Mouse (Mus musculus): ENCODE measurements around the gene Mto1.

Gene Mto1

DNA sequence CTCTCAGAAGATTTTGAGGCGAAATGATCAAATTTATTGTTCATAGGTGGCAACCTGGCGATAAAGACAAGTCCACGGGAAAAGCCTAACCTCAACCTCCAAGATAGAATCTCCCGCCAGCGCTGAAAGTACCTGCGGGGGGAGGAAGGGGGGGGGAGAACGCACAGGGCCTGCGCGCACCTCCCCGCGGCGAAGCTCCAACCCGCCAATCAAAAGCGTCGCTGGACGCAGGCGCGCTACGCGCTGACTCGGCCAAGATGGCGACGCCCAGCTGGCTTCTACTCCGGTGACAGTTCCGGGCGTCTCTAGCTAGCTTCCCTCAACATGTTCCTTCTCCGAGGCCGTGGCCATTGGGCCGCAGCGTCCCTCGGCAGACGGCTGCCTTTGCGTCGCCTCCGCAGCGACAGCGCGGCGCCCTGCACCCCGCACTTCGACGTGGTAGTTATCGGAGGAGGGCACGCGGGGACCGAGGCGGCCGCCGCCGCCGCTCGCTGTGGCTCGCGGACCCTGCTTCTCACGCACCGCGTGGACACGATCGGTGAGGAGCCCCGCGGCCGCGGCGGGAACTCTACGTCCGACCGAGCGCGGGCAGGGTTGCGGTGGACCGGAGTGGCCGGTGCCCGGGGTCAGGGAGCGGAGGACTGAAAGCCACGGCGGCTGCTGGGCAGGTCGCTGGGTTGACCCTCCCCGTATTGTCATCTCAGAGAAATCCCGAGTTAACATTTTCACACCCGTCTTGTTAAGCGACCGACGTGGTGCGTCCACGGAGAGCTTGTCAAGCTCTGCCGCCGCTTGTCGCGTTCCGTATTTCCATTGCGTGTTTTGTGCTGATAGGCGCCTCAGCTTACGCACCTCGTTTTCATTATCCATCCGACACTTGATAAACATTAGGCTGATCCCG is at the start of gene Mto1, which contains the start of gene Gm17324:
Mto1 (plus strand) TSS at position 236 of the 901 bp plus-strand sequence.
Gm17324 (minus strand) TSS at position 814 of the 901 bp plus-strand sequence.
- peak; percentile 73 for DNase-seq (ENCODE audit: low read depth, low spot score)

DNA sequence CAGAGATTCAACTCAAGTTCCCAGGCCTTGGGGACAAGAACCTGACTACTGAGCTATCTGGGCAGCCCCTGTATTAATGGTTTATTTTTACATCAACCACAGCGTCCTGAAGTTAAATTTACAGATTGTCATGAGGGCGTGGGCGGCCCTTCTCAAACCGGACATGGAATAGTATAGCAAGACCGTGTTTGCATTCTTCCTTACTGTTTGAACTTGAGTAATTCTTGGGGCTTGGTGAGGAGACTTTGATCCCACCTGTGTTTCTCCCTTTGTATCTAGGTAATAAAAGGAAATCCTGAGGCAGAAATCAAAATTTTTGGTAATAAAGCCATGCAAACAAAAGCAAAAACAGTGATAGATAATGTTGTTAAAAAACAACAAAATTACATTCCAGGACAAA is 47.4 kb upstream of the Mto1 start:
- DNase-seq (ENCODE audit: low read depth, low spot score) = no peak

DNA sequence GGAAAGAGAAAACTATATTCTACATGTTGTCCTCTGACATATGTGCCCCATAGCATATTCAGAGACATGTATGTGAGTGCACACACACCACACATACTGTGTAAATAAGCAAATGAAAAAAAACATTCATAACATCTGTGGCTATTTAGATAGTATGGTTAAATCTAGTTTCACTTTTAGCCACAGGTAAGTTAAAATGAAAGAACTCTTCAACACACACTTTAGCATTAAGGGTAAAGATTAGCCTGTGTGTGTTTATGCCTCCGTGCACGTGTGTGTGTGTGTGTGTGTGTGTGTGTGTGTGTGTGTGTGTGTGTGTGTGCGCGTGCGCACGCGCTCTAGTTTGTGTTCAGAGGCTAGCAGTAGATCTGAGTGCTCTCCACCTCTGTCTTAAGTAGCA is 46.4 kb upstream of the Mto1 start:
- DNase-seq (ENCODE audit: low read depth, low spot score) = no peak

DNA sequence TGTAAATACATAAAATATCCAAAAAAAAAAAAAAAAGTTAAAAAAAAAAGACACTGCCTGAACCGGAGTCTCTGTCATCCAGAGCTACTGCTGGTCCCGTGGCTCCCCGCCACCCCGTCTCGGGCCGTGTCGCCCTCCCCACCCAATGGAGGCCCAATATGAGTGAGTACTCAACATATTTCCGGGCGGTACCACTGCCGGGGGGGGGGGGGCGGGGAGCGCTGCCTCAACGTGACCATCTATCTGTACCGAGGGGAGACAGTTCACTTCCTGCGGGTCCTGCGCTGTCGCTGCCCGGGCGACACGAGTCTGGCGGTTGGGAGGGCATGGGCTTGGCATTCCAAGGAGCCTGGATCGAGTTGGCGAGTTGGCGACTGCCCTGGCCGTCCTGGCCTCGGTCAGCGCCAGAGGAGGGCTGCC is 20.6 kb upstream of the Mto1 start:
- DNase-seq (ENCODE audit: low read depth, low spot score) = no peak

GRCm38 (mm10) chr9:78428185-78428584 is 19.8 kb upstream of the Mto1 start:
- no peak for DNase-seq (ENCODE audit: low read depth, low spot score)

DNA sequence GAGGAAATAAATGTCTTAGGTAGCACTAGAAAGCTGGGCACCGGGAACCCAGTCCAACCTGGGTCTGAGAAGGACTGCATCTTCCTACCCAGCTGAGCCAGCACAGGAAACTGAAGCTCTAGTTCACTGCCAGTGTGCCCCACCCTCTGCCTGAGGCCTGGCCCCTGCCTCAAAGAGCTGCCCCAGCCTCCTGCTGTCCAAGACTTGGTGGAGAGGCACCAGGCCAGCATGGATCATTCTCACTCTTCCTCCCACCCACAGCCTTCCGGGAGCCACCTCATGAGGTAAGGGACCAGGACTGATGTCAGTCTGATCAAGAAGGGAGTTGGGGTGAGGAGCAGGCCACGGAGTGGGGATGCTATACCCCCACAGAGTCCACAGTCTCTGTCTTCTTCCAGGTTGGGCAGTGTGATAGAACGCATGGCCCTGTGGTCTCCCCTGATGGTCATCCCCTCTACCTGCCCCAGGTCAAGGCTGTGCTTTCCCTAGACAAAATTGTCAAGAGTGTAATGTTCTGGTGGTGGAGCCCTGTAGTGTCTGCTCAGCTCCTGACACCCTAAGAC is 19.1 kb upstream of the Mto1 start:
- no peak for DNase-seq (ENCODE audit: low read depth, low spot score)

GRCm38 (mm10) chr9:78429551-78429950 is 18.5 kb upstream of the Mto1 start:
- DNase-seq (ENCODE audit: low read depth, low spot score) = no peak

GRCm38 (mm10) chr9:78430486-78430885 is 17.5 kb upstream of the Mto1 start:
- DNase-seq (ENCODE audit: low read depth, low spot score) = no peak

- DNase-seq (ENCODE audit: low read depth, low spot score) = no peak
Observed at GRCm38 (mm10) chr9:78432471-78432870, 15.5 kb upstream of the Mto1 start.

GRCm38 (mm10) chr9:78439426-78439825 is 8.6 kb upstream of the Mto1 start:
- no peak for DNase-seq (ENCODE audit: low read depth, low spot score)

DNA sequence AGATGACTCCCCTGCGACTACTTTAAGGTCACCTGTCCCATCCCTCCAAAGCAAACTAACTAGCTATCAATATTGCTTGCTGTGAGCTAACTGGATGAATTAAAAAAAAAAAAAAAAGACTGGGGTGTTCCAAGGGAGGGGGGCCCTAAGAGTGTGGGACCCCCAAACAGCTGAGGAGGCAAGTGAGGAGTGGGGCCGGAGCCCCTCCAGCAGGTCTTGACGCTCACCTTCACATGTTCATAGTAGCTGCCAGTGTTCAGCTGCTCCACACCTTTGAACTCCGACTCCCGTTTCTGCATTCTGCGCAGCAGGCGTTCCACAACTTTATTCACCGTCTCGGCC is 5.8 kb upstream of the Mto1 start:
- DNase-seq (ENCODE audit: low read depth, low spot score) = no peak

DNA sequence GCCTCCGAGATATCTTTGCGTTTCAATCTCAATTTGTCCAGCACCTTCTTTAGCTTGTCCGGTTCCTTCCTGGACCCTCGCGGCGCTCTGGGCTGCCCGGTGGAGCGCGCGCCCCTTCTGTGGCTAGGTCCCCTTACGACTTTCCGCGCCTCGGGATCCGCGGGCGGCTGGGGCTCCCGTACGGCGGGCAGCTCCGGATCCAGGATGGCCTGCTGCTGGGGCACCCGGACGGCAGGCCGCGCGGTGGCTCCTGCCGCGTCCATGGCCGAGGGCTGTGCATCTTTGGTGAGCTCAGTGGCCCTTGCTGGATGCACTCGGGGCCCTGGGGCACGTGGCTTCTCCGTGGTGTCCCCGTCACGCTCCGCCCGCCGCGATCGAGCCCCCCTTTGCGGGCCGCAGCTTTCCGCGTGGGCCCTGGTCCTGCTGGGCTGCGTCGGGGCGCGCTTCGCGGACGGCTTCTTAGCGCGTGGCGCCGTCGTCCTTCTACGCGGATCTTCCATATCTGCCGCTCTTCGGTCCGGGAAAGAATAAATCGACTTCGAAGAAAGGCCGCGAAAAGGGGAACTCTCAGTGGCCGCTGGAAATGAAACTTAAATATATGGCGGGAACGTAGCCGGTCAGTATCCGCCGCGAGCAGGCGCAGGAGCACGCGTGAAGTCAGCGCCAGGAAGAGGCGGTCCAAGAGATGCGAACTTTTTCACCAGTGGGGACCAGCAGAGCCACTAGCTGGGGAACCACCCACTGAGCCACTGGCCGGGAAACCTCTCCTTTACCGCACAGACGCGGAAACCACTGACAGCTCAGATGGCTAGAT is 5.2 kb upstream of the Mto1 start, which contains the start of gene Cgas:
Cgas (minus strand) TSS at position 659 of the 814 bp plus-strand sequence.
- no peak for DNase-seq (ENCODE audit: low read depth, low spot score)

DNA sequence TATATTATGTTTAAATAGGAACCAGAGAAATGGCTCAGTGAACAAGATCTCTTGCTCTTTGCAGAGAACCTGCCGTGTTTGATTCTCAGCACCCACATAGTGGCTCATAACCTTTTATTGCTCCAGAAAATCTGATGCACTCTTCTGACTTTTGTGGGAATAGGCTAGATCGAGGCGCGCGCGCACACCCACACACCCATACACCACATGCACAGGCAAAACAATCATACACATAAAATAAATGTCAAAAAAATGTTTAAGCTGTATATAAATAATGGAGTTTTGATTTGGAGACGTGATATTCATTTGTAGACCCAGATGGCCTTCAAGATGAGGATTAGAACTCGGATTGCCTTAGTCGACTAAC is 419 bp upstream of the Mto1 start:
- no peak for DNase-seq (ENCODE audit: low read depth, low spot score)

GRCm38 (mm10) chr9:78450404-78450803 is 2.4 kb downstream of the Mto1 start:
- no peak for DNase-seq (ENCODE audit: low read depth, low spot score)

- DNase-seq (ENCODE audit: low read depth, low spot score) = no peak
Observed at GRCm38 (mm10) chr9:78451382-78451781, 3.4 kb downstream of the Mto1 start.

- DNase-seq (ENCODE audit: low read depth, low spot score) = no peak
Observed at GRCm38 (mm10) chr9:78457026-78457425, 9.0 kb downstream of the Mto1 start.

DNA sequence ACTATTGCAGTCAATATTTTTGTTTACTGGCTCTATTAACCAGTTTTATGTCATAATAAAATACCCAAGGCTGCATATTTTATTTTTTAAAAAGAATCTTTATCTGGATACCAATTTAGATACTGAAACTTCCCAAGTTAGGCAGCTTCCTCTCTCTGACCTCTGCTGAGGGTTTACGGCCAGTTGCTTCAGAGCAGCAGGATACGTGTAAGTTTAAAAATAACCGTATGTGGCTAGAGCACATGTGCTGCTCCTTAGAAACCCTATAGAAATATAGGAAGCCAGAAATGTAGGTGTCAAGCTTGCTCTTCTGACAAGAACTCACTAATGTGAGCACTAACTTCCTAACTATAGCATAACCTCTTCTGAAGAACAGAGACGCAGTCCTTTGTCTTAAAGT is 15.3 kb downstream of the Mto1 start:
- DNase-seq (ENCODE audit: low read depth, low spot score) = no peak

DNA sequence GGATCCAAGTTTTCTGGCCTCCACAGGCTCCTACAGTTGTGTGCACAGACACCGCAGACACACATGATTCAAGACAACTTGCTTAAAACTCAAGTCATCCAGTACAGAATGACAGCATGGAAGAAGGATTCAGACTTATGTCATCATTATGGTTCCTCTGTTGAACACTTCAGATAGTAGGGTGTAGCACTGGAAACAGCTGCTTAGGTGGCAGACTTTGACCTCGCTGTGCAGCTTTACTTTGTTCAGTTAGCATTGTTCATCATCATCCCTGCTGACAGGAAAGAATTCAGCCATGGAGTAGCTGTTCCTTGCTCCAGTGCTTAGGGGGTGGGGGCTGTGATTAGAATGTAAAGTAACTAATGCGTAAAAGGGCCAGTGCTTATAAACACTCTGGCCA is 17.7 kb downstream of the Mto1 start:
- no peak for DNase-seq (ENCODE audit: low read depth, low spot score)

DNA sequence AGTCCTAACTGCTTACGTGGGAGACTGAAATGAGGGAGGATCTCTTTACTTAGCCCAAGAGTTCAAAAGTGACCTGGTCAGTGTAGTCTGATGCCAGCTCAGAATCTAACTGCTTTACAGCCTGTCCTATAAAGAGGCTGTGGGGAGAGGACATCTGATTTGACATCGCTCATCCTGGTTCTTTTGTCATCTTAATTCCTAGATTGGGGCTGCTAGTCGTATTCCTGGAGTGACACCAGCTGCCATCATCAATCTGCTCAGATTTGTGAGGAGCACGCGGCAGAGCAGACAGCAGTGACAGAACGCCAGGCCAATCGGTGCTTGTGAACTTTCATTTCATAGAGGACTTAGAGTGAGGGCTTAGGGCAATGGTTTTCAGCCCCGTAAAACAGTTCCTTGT is 25.6 kb downstream of the Mto1 start:
- no peak for DNase-seq (ENCODE audit: low read depth, low spot score)

DNA sequence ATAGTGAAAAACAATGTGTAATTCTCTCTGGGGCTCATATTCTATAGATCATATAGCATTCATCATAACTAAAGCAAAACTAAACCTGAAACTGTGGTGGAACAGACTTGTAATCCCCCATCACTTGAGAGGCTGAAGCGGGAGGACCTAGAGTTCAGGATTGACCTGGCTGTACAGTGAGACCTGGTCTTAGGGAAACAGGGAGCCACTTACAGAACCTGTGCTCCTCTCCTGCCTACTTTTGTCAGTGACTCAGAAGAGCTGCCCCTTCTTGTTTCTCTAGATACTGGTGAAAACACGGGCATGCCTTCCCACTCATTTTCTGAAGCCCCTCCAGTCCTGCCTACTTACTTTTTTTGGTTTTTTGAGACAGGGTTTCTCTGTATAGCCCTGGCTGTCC is 26.3 kb downstream of the Mto1 start:
- DNase-seq (ENCODE audit: low read depth, low spot score) = no peak

DNA sequence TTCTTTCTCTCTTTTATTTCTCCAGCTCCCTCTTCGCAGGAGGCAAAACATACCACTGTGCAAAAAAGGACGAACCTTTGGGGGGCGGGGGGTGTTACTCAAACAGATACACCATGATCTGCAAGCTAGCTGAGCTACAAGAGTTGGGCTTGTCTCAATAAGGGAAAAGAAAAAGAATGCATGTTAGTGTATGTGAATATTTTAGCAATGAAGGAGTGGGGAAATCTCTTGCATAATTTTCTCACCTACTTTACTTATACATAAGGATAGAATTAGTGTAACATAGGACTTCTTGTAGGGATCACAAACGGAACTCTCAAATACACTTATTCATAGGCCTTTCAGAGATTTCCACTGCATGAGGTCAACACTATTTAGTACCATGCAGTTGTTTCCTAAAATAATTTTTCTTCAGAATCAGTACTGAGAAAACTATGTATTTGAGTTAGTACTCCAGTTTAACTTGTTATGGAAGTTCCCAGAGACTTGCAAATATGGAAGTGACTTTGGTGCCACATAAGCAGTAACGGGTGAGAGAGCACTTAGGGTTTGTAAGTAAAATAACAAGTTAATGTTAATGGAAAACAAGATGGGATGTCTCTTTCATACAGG is 26.9 kb downstream of the Mto1 start:
- DNase-seq (ENCODE audit: low read depth, low spot score) = no peak

GRCm38 (mm10) chr9:78475383-78475780 is 27.4 kb downstream of the Mto1 start:
- DNase-seq (ENCODE audit: low read depth, low spot score) = no peak

All from WW6 (cell line).